Mouse (Mus musculus) Patski (cell line): ENCODE data around the gene Ino80d. TPM values are rescaled to one million over a fixed set of nuclear protein-coding genes. Genes with fewer than 3 reads are reported as not detected.

Experiments used
- ATAC-seq: fragments of 100-300 bp; one replicate; pipeline ENCODE4 v1.8.0; 2021
- CTCF ChIA-PET: fragments of 350-600 bp; sonication (Branson Sonifier 250); formaldehyde crosslinking; loops from one replicate; lab custom pipeline; 2022; ENCODE audit warnings: inconsistent platforms; lab: Charles Lee
- POLR2A ChIA-PET: fragments of 350-600 bp; sonication (Branson Sonifier 250); formaldehyde crosslinking; loops from one replicate; lab custom pipeline; 2022; ENCODE audit warnings: antibody characterized with exemption, inconsistent platforms; lab: Charles Lee
- DNase-seq: peaks from one replicate; pipeline ENCODE4 v3.0.0-alpha.2; 2011; ENCODE audit warnings: low read depth, low spot score
- H3K27me3 ChIP-seq: fragments of 371-371 bp; one replicate; pipeline ENCODE4 v1.5.1; 2021
- CTCF ChIP-seq: fragments of 100-300 bp; IDR thresholded peaks from one replicate; pipeline ENCODE4 v1.5.1; 2021
- in situ Hi-C: fragments of 300-500 bp; cut with MboI; formaldehyde crosslinking; loops from 3 replicates; pipeline ENCODE4 v1.11.1; 2018; ENCODE audit warnings: low pct_unique_long_range_greater_than_20kb, mixed read lengths
- polyA plus RNA-seq: library from polyadenylated mRNA; unstranded; gene quantifications from one replicate; pipeline ENCODE4 v1.2.3, GENCODE M21; 2021

Ino80d gene
- polyA plus RNA-seq, 1 experiment from 2014 or later: 9.6 TPM

DNA sequence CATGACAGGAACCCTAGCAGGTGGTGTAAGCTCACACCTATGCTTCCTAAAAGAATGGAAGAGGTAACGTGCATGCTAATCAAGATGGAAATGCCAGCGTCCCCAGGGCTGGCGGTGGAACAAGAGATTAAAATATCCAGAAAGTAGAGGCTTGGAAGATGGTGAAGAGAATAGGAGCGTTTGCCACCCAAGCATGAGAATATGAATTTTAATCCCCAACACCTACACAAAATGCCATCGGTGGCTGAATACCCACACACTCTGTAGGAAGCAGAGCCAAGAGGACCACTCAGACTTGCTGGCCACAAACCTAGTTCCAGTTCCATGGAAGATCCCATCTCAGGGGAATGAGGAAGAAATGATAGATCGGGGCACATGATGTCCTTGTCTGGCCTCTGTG is 195.2 kb downstream of the Ino80d start:
- TF ChIP-seq CTCF: no peak
- in situ Hi-C loops: no loop called here
- DNase-seq (no peak), ATAC-seq (no peak)
- POLR2A ChIA-PET: no interaction called here
- H3K27me3 ChIP-seq: no peaks in the 10 kb centered on the region
- CTCF ChIA-PET: interaction anchor here (1.5 to 1.7 kb wide), 3 partner anchors 9 to 45 kb away, joined by 3 to 5 read pairs (median 4); no protein-coding TSS in a partner anchor

DNA sequence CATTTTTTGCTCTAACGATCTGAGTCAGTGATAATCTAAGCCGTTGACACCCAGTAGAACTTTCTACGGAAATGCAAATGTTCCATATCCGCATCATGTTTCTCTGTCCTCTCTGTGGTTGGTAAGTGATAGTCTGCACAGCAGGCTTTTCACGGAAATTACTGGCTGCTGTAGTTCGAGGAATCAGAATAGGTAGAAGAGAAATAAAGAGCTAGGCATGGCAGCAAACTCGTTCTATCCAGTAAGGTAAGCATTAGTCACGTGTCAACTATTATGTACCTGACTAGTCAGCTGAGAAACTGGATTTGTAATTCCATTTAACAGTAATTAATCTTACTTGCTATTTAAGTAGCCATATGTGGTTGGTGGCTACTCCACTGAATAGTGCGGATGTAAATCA is 197.9 kb downstream of the Ino80d start:
- in situ Hi-C loops: no loop called here
- no peak for TF ChIP-seq CTCF
- no peak for DNase-seq
- ChIA-PET POLR2A (interaction anchor here (0.7 kb wide), 1 partner anchor 721 kb away, joined by 3 read pairs; no protein-coding TSS in a partner anchor), CTCF (no interaction called here)
- no peak for ATAC-seq
- no peaks in the 10 kb centered on the region for H3K27me3 ChIP-seq

DNA sequence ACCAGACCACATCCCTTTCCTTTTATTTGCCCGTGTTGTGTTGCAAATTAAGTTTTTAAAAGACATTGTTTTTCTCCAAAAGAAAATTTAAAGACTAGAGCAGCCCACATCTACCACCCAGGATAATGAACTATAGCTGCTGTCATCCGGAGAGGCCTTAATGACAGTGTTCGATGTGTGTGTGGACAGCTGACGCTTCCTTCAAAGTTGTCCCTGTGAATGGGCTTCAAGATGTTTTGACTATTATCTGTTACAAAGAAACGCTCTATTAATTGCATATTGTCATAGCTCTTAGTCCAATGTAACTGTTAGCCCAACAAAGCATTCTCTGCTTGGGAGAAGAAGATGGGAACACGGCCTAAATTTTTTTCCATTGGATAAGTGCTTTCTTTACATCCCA is 200.0 kb downstream of the Ino80d start:
- POLR2A ChIA-PET: no interaction called here

GRCm38 (mm10) chr1:62911426-62911825 is 203.0 kb downstream of the Ino80d start:
- DNase-seq (no peak), ATAC-seq (no peak)

More for the DNA sequence above, 200.0 kb downstream of the Ino80d start:
- no peaks in the 10 kb centered on the region for H3K27me3 ChIP-seq
- CTCF ChIA-PET: interaction anchor here (1.2 kb wide), 1 partner anchor 11 kb away, joined by 5 read pairs; no protein-coding TSS in a partner anchor
- no peak for DNase-seq
- no peak for ATAC-seq
- no peak for TF ChIP-seq CTCF
- in situ Hi-C loops: no loop called here

DNA sequence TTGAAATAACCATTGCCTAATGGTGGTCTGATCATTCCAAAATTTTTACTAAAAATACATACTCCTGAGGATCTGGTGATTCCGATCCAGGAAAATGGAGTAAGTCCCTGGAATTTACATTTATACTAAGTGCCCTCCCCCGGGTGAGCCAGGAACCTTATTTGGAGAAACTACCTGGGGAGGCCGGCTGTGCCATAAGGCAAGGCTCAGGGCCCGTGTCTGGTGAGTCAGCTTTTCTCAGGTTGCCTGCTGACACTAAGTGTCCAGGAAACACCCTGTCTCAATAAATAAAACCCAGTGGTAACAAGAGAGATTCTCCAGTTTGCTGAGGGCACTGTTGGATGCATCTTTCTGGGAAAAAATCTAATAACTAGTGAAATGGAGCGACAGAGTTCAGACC is 205.3 kb downstream of the Ino80d start:
- DNase-seq (no peak), ATAC-seq (no peak)
- in situ Hi-C loops: no loop called here
- no peak for TF ChIP-seq CTCF
- no peaks in the 10 kb centered on the region for H3K27me3 ChIP-seq
- CTCF ChIA-PET: interaction anchor here (1.7 kb wide), 2 partner anchors 8 to 10 kb away, joined by 3 to 5 read pairs; no protein-coding TSS in a partner anchor
- POLR2A ChIA-PET: no interaction called here

More at GRCm38 (mm10) chr1:62911426-62911825, 203.0 kb downstream of the Ino80d start:
- in situ Hi-C loops: no loop called here
- ChIA-PET CTCF (interaction anchor here (1.2 kb wide), 1 partner anchor 18 kb away, joined by 4 read pairs; no protein-coding TSS in a partner anchor), POLR2A (no interaction called here)
- H3K27me3 ChIP-seq: no peaks in the 10 kb centered on the region
- no peak for TF ChIP-seq CTCF

GRCm38 (mm10) chr1:62908508-62908907 is 206.0 kb downstream of the Ino80d start:
- H3K27me3 ChIP-seq: no peaks in the 10 kb centered on the region
- POLR2A ChIA-PET: no interaction called here
- DNase-seq (no peak), ATAC-seq (no peak)
- in situ Hi-C loops: no loop called here
- CTCF ChIA-PET: interaction anchor here (1.7 kb wide), 1 partner anchor 10 kb away, joined by 5 read pairs; no protein-coding TSS in a partner anchor
- TF ChIP-seq CTCF: no peak

Other genes with a start within 250 kb of the Ino80d start
- gene Eef1b2, start 62.2 kb upstream of the Ino80d start, polyA plus RNA-seq: 1,117 TPM
- 203 TPM for gene Ndufs1, start 62.2 kb upstream of the Ino80d start, polyA plus RNA-seq
- not detected for gene Gpr1, start 99.9 kb upstream of the Ino80d start, polyA plus RNA-seq
- not detected for gene Zdbf2, start 158.6 kb upstream of the Ino80d start, polyA plus RNA-seq